Mouse (Mus musculus) embryonic fibroblast, embryonic 13.5 days (primary cell): ENCODE data around the gene Zfp652.

Source experiments
- CTCF ChIP-seq: IDR thresholded peaks from 2 replicates; pipeline ENCODE4 v1.5.1; 2011; ENCODE audit warnings: mild to moderate bottlenecking, control low read depth, low read length, moderate library complexity, borderline replicate concordance; ENCODE audit not compliant: insufficient read depth
- POLR2A ChIP-seq: IDR thresholded peaks from 2 replicates; pipeline ENCODE4 v1.6.1; 2011; ENCODE audit warnings: low read depth, mild to moderate bottlenecking, control low read depth, low read length, moderate library complexity

- TF ChIP-seq POLR2A (no peak), CTCF (no peak)
Observed at GRCm38 (mm10) chr11:95843421-95843950, 131.0 kb downstream of the Zfp652 start.
